Mouse (Mus musculus): ENCODE results near the gene Cenpp. TPM values are rescaled to one million over a fixed set of nuclear protein-coding genes. Genes with fewer than 3 reads are reported as not detected.
"Not testable (repeated sequence)": the region's sequence is repeated elsewhere in the genome, so short reads cannot be mapped to it uniquely, and the experiment has no call there.

The Cenpp gene
- polyA plus RNA-seq, 1 experiment from 2014 or later = 5.7 TPM

DNA sequence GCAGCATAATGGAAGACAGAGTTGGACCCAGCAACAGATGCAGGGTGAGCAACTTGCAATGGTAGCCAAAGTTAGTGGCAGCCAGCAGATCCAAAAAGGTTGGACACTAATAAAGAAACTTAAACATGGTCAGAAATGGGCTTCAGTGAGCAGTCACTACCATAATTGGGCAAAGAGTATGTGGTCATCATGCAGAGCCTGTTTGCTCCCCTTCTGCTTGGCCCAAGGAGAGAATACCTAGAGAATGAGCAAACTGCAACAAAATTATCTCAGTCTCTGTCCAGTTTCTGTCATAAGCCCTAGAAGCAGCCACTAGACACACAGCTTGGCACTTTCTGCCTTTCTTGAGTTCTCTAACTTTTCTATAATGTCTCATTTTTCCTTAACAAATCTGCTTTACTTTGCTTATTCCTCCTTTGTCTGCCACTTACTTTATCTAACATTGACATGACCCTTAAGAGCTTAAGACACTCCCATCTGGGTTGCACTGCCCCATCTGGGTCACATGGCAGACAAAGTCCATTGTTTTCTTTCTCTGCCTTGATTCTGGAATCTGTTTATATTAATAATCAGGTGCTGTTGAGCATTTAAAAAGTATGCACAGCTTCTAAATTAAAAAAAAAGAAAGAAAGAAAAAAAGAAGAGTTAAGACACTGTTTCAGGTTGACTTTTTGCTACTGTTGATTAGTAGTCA, 8.8 kb downstream of the Cenpp start:
- H3K27me3 ChIP-seq (replicated peaks) = no peaks in the 10 kb centered on the region
- no peak overlapping the region for H3K9ac ChIP-seq
- H3K27ac ChIP-seq = no peak overlapping the region
- no peaks in the 10 kb centered on the region for H3K9me3 ChIP-seq
- no peak overlapping the region for H3K4me2 ChIP-seq
- ATAC-seq (replicated peaks) = no peak
- no peaks in the 10 kb centered on the region for H3K36me3 ChIP-seq (replicated peaks)
- no peak overlapping the region for H3K4me3 ChIP-seq
- H3K4me1 ChIP-seq = no peaks in the 10 kb centered on the region

GRCm38 (mm10) chr13:49642650-49643049, 9.9 kb downstream of the Cenpp start:
- Histone ChIP-seq H3K27ac (no peak overlapping the region), H3K4me2 (no peak overlapping the region), H3K36me3 (replicated peaks) (no peaks in the 10 kb centered on the region), H3K9me3 (no peaks in the 10 kb centered on the region), H3K4me1 (no peaks in the 10 kb centered on the region), H3K27me3 (replicated peaks) (no peaks in the 10 kb centered on the region), H3K9ac (no peak overlapping the region), H3K4me3 (no peak overlapping the region)
- no peak for ATAC-seq (replicated peaks)
- 80% methylated on average over 6 of the region's 6 CpGs for WGBS

DNA sequence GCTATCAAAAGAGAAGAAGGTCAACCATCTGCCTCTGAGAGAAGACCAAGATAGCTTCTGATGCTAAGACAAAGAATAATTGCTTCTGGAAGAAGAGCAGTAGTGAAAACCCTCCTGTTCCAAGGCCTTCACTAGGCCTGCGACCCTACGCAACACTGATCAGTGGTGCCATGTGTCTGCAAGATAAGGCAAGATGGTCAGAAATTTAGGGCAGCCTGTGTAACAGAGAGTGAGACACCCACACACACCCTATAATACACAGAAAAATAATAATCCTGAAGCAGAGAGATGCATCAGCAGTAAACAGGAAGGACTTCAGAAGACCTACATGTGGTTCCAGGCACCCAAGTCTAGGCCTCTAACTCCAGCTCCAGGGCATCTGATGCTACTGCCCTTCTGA, 12.6 kb downstream of the Cenpp start:
- H3K27me3 ChIP-seq (replicated peaks) = no peaks in the 10 kb centered on the region
- WGBS = 89% methylated on average over 2 of the region's 2 CpGs
- H3K4me3 ChIP-seq = no peak overlapping the region
- no peak overlapping the region for H3K4me2 ChIP-seq
- no peaks in the 10 kb centered on the region for H3K4me1 ChIP-seq
- no peaks in the 10 kb centered on the region for H3K36me3 ChIP-seq (replicated peaks)
- no peak overlapping the region for H3K9ac ChIP-seq
- no peaks in the 10 kb centered on the region for H3K9me3 ChIP-seq
- no peak overlapping the region for H3K27ac ChIP-seq
- no peak for ATAC-seq (replicated peaks)

GRCm38 (mm10) chr13:49629076-49629475, 23.5 kb downstream of the Cenpp start:
- Histone ChIP-seq H3K4me2 (no peak overlapping the region), H3K9me3 (no peaks in the 10 kb centered on the region), H3K9ac (no peak overlapping the region), H3K27me3 (replicated peaks) (no peaks in the 10 kb centered on the region), H3K4me1 (no peaks in the 10 kb centered on the region), H3K27ac (no peak overlapping the region), H3K4me3 (no peak overlapping the region), H3K36me3 (replicated peaks) (no peaks in the 10 kb centered on the region)
- 85% methylated on average over 2 of the region's 2 CpGs for whole genome bisulfite sequencing
- no peak for ATAC-seq (replicated peaks)

- ATAC-seq (replicated peaks) = no peak
- no peaks in the 10 kb centered on the region for H3K27me3 ChIP-seq (replicated peaks)
Measured at GRCm38 (mm10) chr13:49628167-49628566, 24.4 kb downstream of the Cenpp start.

DNA sequence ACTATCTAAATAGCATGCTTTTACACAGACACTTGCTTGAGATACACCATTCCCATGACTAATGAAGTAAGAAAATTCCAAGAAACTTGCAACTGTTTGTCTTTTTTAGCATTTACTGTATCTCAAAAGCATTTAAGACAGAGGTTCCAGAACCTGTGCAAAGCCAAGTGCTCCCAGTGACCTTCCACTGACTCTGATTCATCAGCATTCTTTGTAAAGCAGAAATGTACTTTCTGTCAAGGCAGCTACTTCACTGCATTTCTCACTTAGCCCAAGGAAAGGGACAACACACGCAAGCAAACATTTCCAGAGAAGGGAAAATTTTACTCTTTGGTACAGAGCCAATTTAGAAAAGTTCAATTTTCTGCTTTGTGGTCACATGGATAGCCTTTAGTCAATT, 29.4 kb downstream of the Cenpp start:
- Histone ChIP-seq H3K27ac (no peak overlapping the region), H3K36me3 (replicated peaks) (no peaks in the 10 kb centered on the region), H3K9me3 (no peaks in the 10 kb centered on the region), H3K4me2 (no peak overlapping the region), H3K4me1 (no peaks in the 10 kb centered on the region), H3K4me3 (no peak overlapping the region), H3K9ac (no peak overlapping the region), H3K27me3 (replicated peaks) (no peaks in the 10 kb centered on the region)
- no peak for ATAC-seq (replicated peaks)
- 87% methylated on average over 1 of the region's 1 CpGs for whole genome bisulfite sequencing

More at GRCm38 (mm10) chr13:49628167-49628566, 24.4 kb downstream of the Cenpp start:
- H3K27ac ChIP-seq = no peak overlapping the region
- H3K9me3 ChIP-seq = no peaks in the 10 kb centered on the region
- no peak overlapping the region for H3K4me2 ChIP-seq
- H3K36me3 ChIP-seq (replicated peaks) = no peaks in the 10 kb centered on the region
- H3K4me1 ChIP-seq = no peaks in the 10 kb centered on the region
- no peak overlapping the region for H3K4me3 ChIP-seq
- no peak overlapping the region for H3K9ac ChIP-seq

DNA sequence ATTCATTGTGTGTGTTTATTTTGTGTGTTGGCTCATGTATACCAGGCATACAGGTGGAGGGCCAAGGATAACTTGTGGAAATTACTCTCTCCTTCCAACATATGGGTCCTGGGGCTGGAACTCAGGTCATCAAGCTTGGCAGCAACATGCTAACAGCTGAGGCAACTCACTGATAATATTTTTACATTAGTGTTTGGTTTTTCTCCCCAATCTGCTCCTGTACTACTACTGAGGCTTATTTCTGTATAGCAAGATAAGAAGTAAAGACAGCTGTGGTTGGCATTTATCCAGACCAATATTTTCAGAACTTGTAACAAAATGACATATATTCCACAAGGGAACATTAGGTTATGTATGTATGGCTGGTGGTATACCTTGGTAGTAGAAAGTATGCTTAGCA, 34.2 kb downstream of the Cenpp start:
- Histone ChIP-seq H3K9ac (no peak overlapping the region), H3K4me1 (no peaks in the 10 kb centered on the region), H3K4me3 (no peak overlapping the region), H3K27ac (no peak overlapping the region), H3K4me2 (no peak overlapping the region), H3K27me3 (replicated peaks) (no peaks in the 10 kb centered on the region), H3K36me3 (replicated peaks) (no peaks in the 10 kb centered on the region), H3K9me3 (no peaks in the 10 kb centered on the region)
- no peak for ATAC-seq (replicated peaks)

GRCm38 (mm10) chr13:49617021-49617420, 35.6 kb downstream of the Cenpp start:
- Histone ChIP-seq H3K36me3 (replicated peaks) (no peaks in the 10 kb centered on the region), H3K27me3 (replicated peaks) (no peaks in the 10 kb centered on the region), H3K4me2 (no peak overlapping the region), H3K9ac (no peak overlapping the region), H3K4me3 (no peak overlapping the region), H3K27ac (no peak overlapping the region), H3K9me3 (no peaks in the 10 kb centered on the region), H3K4me1 (no peaks in the 10 kb centered on the region)
- ATAC-seq (replicated peaks) = no peak
- WGBS = 96% methylated on average over 3 of the region's 3 CpGs

DNA sequence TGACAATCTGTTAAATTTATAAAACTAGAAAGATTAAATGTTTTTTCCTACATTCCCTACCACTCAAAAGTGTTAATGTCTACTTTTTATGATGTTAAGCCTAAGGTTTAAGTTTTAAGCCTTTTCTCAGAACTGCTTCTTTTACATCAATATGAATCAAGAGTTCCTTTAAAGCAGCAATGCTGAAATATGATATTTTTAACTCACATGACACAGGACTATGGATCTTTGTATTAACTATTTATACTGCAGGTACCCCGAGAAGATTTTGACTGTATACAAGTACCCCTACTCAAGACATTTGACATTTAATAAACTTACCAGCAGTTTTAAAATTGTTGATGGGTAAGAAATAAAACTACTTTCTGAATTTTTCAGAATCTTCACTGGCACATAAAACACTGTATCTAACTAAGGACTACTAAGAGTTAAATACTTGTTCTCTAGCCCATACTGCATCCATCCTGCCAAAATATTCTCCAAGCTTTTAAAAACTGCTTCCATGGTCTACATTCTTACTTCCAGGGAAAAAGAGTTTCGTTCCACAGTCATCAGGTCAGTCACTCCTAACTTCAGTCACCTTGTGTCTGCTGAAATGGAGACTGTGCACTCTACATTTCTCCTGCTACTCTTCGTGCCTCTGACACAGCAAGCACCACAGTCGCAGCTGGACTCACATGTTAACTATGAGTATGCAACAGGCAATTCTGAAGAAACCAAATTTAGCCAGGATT, 43.8 kb downstream of the Cenpp start:
- no peaks in the 10 kb centered on the region for H3K4me1 ChIP-seq

DNA sequence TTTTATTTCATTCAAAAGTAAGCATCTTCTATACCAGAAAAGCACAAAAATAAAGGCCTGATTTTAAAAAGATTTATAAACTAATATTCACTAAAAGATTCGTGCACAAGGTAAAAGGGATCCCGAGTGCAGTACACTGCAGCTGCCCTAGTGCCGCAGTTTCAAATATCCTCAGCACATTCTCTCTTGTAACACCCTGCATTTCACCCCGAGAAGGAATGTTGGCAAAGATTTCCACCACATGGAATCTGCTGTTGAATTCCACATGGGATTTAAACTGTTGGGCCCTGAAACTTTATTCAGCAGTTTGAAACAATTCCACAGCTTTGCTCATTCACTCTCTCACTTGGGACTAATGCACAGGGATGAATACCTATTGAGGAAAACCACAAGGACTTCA, 44.9 kb downstream of the Cenpp start, which contains the start of gene Ogn:
Ogn (plus strand) TSS at position 333 of the 400 bp plus-strand sequence.
- 73% methylated on average over 4 of the region's 4 CpGs for WGBS
- no peak for ATAC-seq (replicated peaks)
- Histone ChIP-seq H3K9ac (no peak within 1 kb of the TSS), H3K9me3 (no peaks in the 10 kb centered on the region), H3K4me2 (no peak within 1 kb of the TSS), H3K4me3 (no peak within 1 kb of the TSS), H3K36me3 (replicated peaks) (no peaks in the 10 kb centered on the region), H3K4me1 (no peaks in the 10 kb centered on the region), H3K27ac (no peak within 1 kb of the TSS), H3K27me3 (replicated peaks) (no peaks in the 10 kb centered on the region)

More for the DNA sequence above, 43.8 kb downstream of the Cenpp start:
- Histone ChIP-seq H3K4me2 (no peak overlapping the region), H3K4me3 (no peak overlapping the region), H3K27ac (no peak overlapping the region), H3K9ac (no peak overlapping the region), H3K36me3 (replicated peaks) (no peaks in the 10 kb centered on the region), H3K27me3 (replicated peaks) (no peaks in the 10 kb centered on the region), H3K9me3 (no peaks in the 10 kb centered on the region)
- ATAC-seq (replicated peaks) = no peak
- 83% methylated on average over 4 of the region's 4 CpGs for WGBS

DNA sequence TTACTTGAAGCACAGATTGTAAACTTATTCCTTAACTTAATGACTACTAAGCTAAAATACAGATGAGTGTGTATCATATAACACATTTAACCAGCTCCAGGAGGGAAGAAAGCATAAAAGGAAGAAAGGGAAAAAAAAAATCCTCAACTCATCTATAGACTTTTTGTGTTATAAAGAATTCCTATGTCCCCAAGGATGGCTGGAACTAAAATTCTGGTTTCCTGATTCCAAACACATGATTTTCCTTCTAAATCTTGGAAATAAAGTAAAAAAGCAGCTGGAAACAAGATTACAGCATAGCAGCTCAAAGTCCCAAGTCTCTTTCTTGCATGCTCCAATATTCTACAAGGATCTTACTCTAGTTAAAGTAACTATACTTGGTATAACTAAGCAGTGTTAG, 49.0 kb downstream of the Cenpp start:
- Histone ChIP-seq H3K27ac (no peak overlapping the region), H3K9ac (no peak overlapping the region), H3K4me1 (no peaks in the 10 kb centered on the region), H3K4me3 (no peak overlapping the region), H3K4me2 (no peak overlapping the region), H3K9me3 (no peaks in the 10 kb centered on the region), H3K27me3 (replicated peaks) (no peaks in the 10 kb centered on the region), H3K36me3 (replicated peaks) (no peaks in the 10 kb centered on the region)
- no peak for ATAC-seq (replicated peaks)

DNA sequence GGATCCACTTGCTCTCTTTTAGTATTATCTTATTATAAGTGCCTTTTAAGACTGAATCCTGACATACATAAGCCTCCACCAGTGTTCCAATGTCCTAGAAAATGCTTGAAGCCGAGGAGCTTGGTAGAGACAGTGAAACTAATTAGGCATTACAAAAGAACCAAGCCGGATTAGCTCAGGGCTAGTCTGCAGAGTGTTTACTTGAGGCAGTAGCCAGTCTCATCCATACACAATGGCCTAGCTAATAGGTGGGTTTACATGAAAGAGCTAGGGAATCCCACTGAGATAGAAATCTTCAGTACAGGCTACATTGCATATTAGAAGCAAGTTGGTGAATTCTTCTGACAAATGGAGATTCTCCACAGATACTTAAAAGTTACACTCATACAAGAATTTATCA, 50.0 kb downstream of the Cenpp start:
- not testable (repeated sequence) for H3K36me3 ChIP-seq (replicated peaks); H3K27ac ChIP-seq; H3K4me2 ChIP-seq; H3K4me3 ChIP-seq; ATAC-seq (replicated peaks); H3K27me3 ChIP-seq (replicated peaks); H3K9me3 ChIP-seq; H3K9ac ChIP-seq; H3K4me1 ChIP-seq
- 24% methylated on average over 2 of the region's 2 CpGs for WGBS

- no peak overlapping the region for H3K9ac ChIP-seq
- H3K9me3 ChIP-seq = no peaks in the 10 kb centered on the region
- H3K27ac ChIP-seq = no peak overlapping the region
- WGBS = 95% methylated on average over 6 of the region's 6 CpGs
- H3K36me3 ChIP-seq (replicated peaks) = no peaks in the 10 kb centered on the region
- no peaks in the 10 kb centered on the region for H3K27me3 ChIP-seq (replicated peaks)
- H3K4me2 ChIP-seq = no peak overlapping the region
- H3K4me1 ChIP-seq = no peaks in the 10 kb centered on the region
- no peak overlapping the region for H3K4me3 ChIP-seq
- ATAC-seq (replicated peaks) = no peak
Measured at GRCm38 (mm10) chr13:49586062-49586461, 66.5 kb downstream of the Cenpp start.

Measured in midbrain, embryonic 15.5 days (tissue).